In genomic region chr3:117076734-117077133, GRCm38 (mm10) we compare ENCODE assay signal across 18 mouse cellular contexts.
A peak's percentile ranks its signal among the peaks of the same experiment; 100 is the strongest.
DNase-seq lines count a peak whose midpoint lies in the region; ATAC-seq and TF ChIP-seq lines count a peak whose summit lies in the region.
"Had no signal": no experiment of that assay in that cellular context is flagged by ENCODE, and none has a peak within 500 bp of the region (broad histone marks: within the 10 kb centered on the region; RNA-seq: fewer than 3 reads in every experiment).

No protein-coding gene starts in this region.

- 0 out of 2 replicates have a peak, but pooled peaks cover 3% of the 10 kb centered on the region for H3K27me3 ChIP-seq in lung, embryonic 14.5 days (ENCODE audit: insufficient read depth, low read length)
- no peaks in the 10 kb centered on the region for H3K27me3 ChIP-seq in C2C12 (ENCODE audit: control insufficient read depth, insufficient read depth, insufficient read length)
- H3K27me3 ChIP-seq: forebrain, embryonic 13.5 days; intestine, embryonic 15.5 days; kidney, embryonic 15.5 days; midbrain, embryonic 12.5 days; neural tube, embryonic 15.5 days had no signal

- no peak overlapping the region for H3K9ac ChIP-seq in lung, embryonic 14.5 days
- H3K9ac ChIP-seq: forebrain, embryonic 13.5 days; hindbrain, embryonic 14.5 days; intestine, embryonic 15.5 days; kidney, embryonic 15.5 days; midbrain, embryonic 12.5 days; neural tube, embryonic 15.5 days had no signal

- no peak overlapping the region for H3K4me2 ChIP-seq in lung, embryonic 14.5 days
- H3K4me2 ChIP-seq: forebrain, embryonic 13.5 days; hindbrain, embryonic 14.5 days; intestine, embryonic 15.5 days; kidney, embryonic 15.5 days; liver, embryonic 11.5 days; midbrain, embryonic 12.5 days; neural tube, embryonic 15.5 days had no signal

- ATAC-seq in lung, embryonic 14.5 days (ENCODE audit: insufficient read depth), result peak; percentile 47; the same call in 1 of the 2 replicates
- ATAC-seq: forebrain, embryonic 13.5 days; intestine, embryonic 15.5 days had no signal

- no peaks in the 10 kb centered on the region for H3K79me3 ChIP-seq in C2C12 (ENCODE audit: low read depth)

- H3K4me3 ChIP-seq in lung, embryonic 14.5 days (ENCODE audit: low read depth, low read length), result no peak overlapping the region
- H3K4me3 ChIP-seq in C2C12 (ENCODE audit: insufficient read depth, poor library complexity, severe bottlenecking), result no peak overlapping the region
- H3K4me3 ChIP-seq: forebrain, embryonic 13.5 days; intestine, embryonic 15.5 days; kidney, embryonic 15.5 days; midbrain, embryonic 12.5 days; neural tube, embryonic 15.5 days had no signal

- no peaks in the 10 kb centered on the region for H3K79me2 ChIP-seq in C2C12 (ENCODE audit: control insufficient read depth, insufficient read depth)

- TF ChIP-seq CTCF in lung, embryonic 14.5 days (IDR thresholded peaks at IDR 0.05; ENCODE audit: low read depth), result no peak
- TF ChIP-seq CTCF in C2C12 (IDR thresholded peaks at IDR 0.05; ENCODE audit: control insufficient read depth, insufficient read depth, insufficient read length), result no peak

- H3K9me3 ChIP-seq in lung, embryonic 14.5 days (ENCODE audit: low read depth, low read length), result no peaks in the 10 kb centered on the region
- H3K9me3 ChIP-seq: forebrain, embryonic 13.5 days; intestine, embryonic 15.5 days; kidney, embryonic 15.5 days; midbrain, embryonic 12.5 days had no signal

- H3ac ChIP-seq in C2C12 (ENCODE audit: control insufficient read depth, insufficient read length, low read depth), result no peak overlapping the region

- H3K27ac ChIP-seq in lung, embryonic 14.5 days (ENCODE audit: low read depth), result no peak overlapping the region
- H3K27ac ChIP-seq: forebrain, embryonic 13.5 days; hindbrain, embryonic 14.5 days; intestine, embryonic 15.5 days; kidney, embryonic 15.5 days; macrophage; midbrain, embryonic 12.5 days; neural tube, embryonic 15.5 days had no signal

- no peaks in the 10 kb centered on the region for H3K4me1 ChIP-seq in lung, embryonic 14.5 days (ENCODE audit: insufficient read depth)
- H3K4me1 ChIP-seq: forebrain, embryonic 13.5 days; intestine, embryonic 15.5 days; kidney, embryonic 15.5 days; midbrain, embryonic 12.5 days; neural tube, embryonic 15.5 days had no signal

- peak; percentile 9 for DNase-seq in adrenal gland, adult 8-10 months
- no peak for DNase-seq in adrenal gland, postnatal 4 days (ENCODE audit: low spot score in 2 of 2)
- DNase-seq in lung, embryonic 14.5 days, result peak; percentile 64
- no peak for DNase-seq in lung, postnatal 14 days
- DNase-seq in adrenal gland, postnatal 14 days, result peak; percentile 42
- no peak for DNase-seq in right cerebral cortex, postnatal 4 days
- DNase-seq in urinary bladder, postnatal 25 days (ENCODE audit: low spot score), result no peak
- DNase-seq: B cell, adult 2 months; cerebellum, postnatal 10 days had no signal

- 25% methylated on average over 2 of the region's 2 CpGs for WGBS in lung, embryonic 14.5 days

- H3K36me3 ChIP-seq in lung, embryonic 14.5 days (ENCODE audit: insufficient read depth), result no peaks in the 10 kb centered on the region
- H3K36me3 ChIP-seq in C2C12 (ENCODE audit: control insufficient read depth, insufficient read depth), result no peaks in the 10 kb centered on the region
- H3K36me3 ChIP-seq: intestine, embryonic 15.5 days; kidney, embryonic 15.5 days; midbrain, embryonic 12.5 days; neural tube, embryonic 15.5 days had no signal

TF ChIP-seq in C2C12, 6 proteins besides CTCF, POLR2A, EP300 and RAD21:
- peak; percentile 52 for TF ChIP-seq CEBPB (IDR thresholded peaks at IDR 0.05; ENCODE audit: low read depth)
- no peak for TF ChIP-seq MAX (IDR thresholded peaks at IDR 0.05)
- TF ChIP-seq MYOD1 (IDR thresholded peaks at IDR 0.05; ENCODE audit: control insufficient read depth, insufficient read length, low read depth), result peak; percentile 41
- no peak for TF ChIP-seq MYOG (IDR thresholded peaks at IDR 0.05; ENCODE audit: control insufficient read depth, extremely low read depth, insufficient read length)
- peak; percentile 68 for TF ChIP-seq USF1 (IDR thresholded peaks at IDR 0.05; ENCODE audit: low read depth)
- TF ChIP-seq FOSL1 (IDR thresholded peaks at IDR 0.05; ENCODE audit: insufficient read depth, low read length, poor library complexity, severe bottlenecking), result peak; percentile 96

Comparison
In these comparisons a context has a peak if more than half of its experiments do, and no peak if none do; other contexts are left out.
1. DNase-seq: peak in adrenal gland, adult 8-10 months (single experiment), lung, embryonic 14.5 days (single experiment) and adrenal gland, postnatal 14 days (single experiment); none in adrenal gland, postnatal 4 days (0 of 2), lung, postnatal 14 days (single experiment), right cerebral cortex, postnatal 4 days (single experiment) and urinary bladder, postnatal 25 days (single experiment).